Mouse (Mus musculus) gonadal fat pad, adult 2 months (tissue): Measurements from ENCODE around the gene Cpm. TPM values are rescaled to one million over a fixed set of nuclear protein-coding genes. Genes with fewer than 3 reads are reported as not detected.
"Not testable (repeated sequence)": the region's sequence is repeated elsewhere in the genome, so short reads cannot be mapped to it uniquely, and the experiment has no call there.

Source experiments
- DNase-seq: peaks from one replicate; pipeline ENCODE4 v3.0.0-alpha.2; 2012; ENCODE audit warnings: low read depth
- polyA plus RNA-seq: library from polyadenylated mRNA; depleted of rRNA; stranded (reverse); fragments of >200 nt; gene quantifications from 2 replicates; pipeline ENCODE4 v1.2.3, GENCODE M21; 2012

The Cpm gene
- polyA plus RNA-seq, 1 experiment: 13.7 TPM

- DNase-seq: no peak
These were observed 74.2 kb downstream of the Cpm start for GRCm38 (mm10) chr10:117703506-117703905.

GRCm38 (mm10) chr10:117704314-117704963, 75.1 kb downstream of the Cpm start:
- not testable (repeated sequence) for DNase-seq

GRCm38 (mm10) chr10:117704964-117705335, 75.7 kb downstream of the Cpm start:
- no peak for DNase-seq

GRCm38 (mm10) chr10:117705806-117706205, 76.5 kb downstream of the Cpm start:
- DNase-seq: no peak

DNA sequence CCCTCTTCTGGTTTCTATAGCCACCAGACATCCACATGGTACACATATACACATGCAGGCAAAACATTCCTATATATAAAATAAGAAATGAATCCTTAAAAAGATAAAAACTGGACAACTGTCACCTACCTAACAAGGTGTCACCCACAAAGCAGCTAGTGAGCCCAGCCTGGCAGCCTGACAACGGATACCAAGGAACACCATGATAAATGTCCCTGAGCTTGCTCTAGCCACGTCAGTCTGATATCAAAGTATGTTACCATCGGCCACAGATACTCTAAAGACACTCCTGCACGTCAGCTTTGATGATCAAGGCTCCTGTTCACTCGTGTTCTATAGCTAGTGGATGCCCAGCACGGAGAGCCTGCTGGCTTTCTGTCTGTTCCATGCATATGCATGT, 77.1 kb downstream of the Cpm start:
- DNase-seq: no peak

DNA sequence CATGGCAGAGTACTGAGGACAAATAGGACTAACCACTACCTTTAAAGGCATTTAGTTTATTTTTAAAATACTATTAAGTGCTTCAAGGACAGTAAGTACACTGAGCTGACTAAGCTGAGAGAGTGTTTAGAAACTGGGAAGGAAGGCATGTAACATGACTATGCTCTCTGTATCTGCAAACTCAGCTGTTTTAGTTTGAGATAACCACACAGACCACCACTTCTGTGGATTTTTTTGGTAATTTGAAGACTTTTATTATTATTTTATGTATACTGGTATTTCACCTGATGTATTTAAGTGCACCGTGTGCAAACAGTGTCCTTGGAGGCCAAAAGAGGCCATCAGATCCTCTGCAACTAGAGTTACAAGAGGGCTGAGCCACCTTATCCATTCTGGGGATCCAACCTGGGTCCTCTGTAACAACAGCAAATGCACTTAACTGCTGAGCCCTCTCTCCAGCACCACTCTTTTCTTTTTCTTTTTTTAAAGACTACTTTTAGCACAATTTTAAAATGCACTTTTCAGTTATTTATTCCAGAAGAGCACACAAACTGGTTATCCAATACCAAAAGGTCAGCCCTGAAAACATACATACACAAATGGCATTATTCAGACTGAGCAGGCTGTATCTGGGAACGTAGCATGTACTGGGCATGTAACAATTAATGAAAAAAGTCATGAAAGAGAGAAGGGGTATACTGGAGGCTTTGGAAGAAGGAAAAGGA, 78.0 kb downstream of the Cpm start:
- no peak for DNase-seq

DNA sequence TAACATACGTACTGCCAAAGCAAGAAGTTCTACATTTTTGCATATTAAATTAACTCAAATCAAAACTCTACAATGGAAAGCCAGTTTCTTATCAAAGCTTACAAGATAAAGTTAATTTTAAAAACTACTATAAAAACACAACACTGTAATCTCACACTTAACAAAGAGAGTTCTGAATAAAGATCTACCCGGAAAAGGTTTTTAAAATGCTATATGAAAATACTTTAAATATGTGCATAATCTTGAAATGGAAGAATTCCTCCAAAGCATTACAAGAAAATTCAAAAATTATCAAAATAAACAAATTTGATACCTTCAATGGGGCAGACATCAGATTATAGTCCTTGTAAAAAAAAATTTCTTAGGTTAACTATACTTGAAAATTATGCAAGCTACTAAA, 79.1 kb downstream of the Cpm start:
- no peak for DNase-seq

DNA sequence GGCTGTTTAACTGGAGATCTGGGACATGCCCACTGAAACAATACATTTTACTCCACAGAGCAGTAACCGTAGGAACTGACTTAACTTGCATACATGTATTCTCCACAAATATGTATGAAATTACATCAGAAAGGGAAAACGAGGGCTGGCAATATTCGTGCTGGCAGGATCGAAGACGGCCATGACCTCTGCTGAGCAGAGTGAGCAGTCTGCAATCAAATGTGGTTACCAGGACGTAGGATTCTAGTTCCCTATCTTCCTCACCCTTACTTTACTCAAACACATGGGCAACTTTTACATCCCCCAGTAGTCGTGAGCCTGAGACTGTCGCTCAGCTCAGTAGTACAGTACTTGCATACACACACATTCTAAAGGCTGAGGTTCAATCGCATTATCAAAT, 79.6 kb downstream of the Cpm start:
- no peak for DNase-seq

DNA sequence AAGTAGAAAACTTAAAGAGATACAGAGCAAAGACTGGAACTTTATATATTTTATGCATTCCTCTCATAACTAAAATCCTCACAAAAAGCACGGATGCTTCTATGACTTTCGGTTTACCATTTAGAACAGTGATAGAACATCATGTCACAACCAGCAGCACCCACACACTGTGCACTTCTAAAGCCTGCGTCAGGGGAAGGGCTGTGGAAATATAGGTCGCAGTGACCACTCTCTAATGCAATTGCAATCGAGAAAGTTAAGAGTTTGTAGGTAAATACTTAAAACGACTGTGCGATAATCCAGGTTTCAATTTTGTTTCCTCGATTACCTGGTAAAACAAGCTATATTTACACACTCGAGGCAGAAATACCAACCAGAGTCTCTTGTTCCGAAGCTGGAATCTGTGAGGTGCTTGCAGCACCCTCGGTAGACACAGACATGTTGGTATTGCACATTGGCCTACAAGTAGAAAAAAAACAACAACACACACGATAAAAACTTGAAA, 80.1 kb downstream of the Cpm start:
- no peak for DNase-seq

DNA sequence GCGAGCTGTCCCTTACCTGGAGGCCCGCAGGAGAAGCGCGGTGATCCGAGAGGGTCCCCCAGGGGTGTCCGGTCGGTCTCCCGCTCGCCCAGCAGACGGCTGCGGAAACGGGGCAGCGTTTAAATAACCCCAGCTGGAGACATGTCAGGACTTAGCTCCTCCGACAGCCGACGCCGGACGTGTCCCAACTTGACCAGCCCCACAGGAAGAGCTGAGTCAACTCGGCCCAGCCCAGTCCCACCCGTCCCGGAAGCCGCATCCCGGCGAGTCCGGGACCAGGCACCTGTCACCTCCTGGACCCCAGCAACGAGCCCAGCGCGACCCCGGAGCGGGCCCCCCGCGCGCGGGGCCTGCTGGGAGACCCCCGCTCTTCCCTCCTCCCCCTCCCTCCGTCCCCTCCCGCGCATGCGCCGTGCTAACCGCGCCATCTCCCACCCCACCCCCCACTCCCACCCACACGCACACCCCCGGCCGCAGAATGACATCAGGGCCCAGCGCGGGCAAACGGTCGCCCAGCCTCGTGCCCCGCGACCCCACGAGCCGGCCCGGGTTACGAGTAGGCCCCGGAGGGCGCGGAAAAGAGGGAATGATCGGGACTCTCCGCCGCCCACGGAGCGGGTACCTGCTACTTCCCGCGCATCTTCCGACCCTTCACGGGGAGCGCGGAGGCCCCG, 80.8 kb downstream of the Cpm start:
- DNase-seq: no peak

GRCm38 (mm10) chr10:117710604-117711141, 81.4 kb downstream of the Cpm start, which contains the start of gene Mdm2:
TSS of gene Mdm2 (minus strand) at chr10:117710758.
- no peak for DNase-seq

GRCm38 (mm10) chr10:117711408-117711807, 82.1 kb downstream of the Cpm start:
- DNase-seq: no peak

DNA sequence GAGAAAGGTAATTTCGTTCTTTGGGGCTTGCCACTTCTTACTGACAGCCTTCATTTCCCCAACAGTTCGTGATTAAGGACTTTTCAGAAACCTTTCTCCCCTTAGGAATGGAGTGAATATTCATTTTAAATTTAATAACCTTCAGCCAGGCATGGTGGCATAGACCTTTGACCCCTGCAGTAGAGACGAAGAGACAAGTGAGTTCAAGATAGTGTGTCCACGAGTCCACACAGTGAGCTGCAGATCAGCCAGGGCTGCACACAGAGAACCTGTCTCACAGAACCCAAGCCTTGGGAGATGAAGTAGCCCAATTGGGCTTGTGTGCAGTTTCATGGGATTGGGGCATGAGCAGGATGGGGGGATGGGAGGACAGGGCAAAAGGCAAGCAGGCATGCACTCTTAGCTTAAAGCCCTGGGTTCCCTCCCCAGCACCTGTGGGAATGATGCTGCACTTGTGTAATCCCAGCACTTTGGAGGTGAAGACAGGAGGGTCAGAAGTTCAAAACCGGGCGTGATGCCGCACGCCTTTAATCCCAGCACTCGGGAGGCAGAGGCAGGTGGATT, 83.0 kb downstream of the Cpm start:
- DNase-seq: no peak

DNA sequence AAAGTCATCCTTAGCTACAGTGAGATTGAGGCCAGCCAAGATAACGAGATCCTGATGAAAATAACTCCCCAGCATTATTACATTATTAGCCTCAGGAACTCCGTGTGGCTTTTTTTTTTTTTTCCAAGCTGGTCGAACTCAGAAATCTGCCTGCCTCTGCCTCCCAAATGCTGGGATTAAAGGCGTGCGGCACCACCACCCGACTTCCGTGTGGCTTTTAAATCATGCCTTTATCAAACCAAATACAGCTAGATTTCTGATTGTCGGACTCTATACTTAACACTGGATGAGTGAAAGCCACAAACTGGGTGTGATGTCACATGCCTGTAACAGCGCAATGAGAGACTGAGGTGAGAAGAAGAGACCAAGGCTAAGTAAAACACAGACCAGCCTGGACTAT, 83.6 kb downstream of the Cpm start:
- no peak for DNase-seq

- no peak for DNase-seq
These were observed 84.2 kb downstream of the Cpm start for GRCm38 (mm10) chr10:117713466-117713865.

- no peak for DNase-seq
These were observed 84.8 kb downstream of the Cpm start for GRCm38 (mm10) chr10:117714048-117714545.

GRCm38 (mm10) chr10:117714928-117715500, 85.7 kb downstream of the Cpm start:
- no peak for DNase-seq

DNA sequence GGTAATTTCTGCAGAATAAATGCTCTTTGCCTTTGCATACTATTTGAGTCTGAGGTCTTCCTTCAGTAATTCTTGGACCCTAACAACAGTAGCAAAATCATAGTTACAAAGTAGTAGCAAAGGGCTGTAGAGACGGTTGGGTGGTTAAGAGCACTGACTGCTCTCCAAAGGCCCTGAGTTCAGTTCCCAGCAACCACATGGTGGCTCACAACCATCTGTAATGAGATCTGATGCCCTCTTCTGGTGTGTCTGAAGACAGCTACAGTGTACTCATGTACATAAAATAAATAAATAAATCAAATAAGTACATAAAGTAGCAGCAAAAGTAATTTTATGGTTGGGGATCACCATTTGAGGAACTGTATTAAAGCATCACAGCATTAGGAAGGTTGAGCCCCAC, 86.4 kb downstream of the Cpm start:
- DNase-seq: not testable (repeated sequence)

- DNase-seq: no peak
These were observed 87.4 kb downstream of the Cpm start for GRCm38 (mm10) chr10:117716686-117717085.

DNA sequence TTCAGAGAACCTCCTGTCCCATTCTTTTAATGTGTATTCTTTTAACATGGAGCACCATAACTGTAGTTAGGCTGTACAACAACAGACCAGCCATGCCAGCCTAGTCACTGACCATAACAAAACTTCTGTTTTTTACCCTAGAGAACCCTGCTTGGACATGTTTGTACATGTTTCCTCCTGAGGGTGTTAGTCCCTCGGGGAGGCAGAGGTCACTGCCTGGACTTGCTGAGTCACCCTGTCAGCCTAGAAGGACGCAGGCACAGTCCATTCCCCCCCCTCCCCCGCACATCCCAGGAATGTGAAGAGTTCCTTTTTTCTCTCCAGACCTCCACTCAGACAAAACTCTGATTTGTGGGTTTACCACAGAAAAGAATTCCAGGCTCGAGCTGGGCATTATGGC, 88.3 kb downstream of the Cpm start:
- no peak for DNase-seq
